Mouse (Mus musculus) CD4-positive naive resting alpha-beta T cell, adult 57 days (primary cell): ENCODE results near the gene Rsph3a. TPM values are rescaled to one million over a fixed set of nuclear protein-coding genes. Genes with fewer than 3 reads are reported as not detected.

Experiments used
- total RNA-seq: library from RNA; stranded (reverse); gene quantifications from one replicate; pipeline ENCODE4 v1.2.4, GENCODE M21; 2023

Rsph3a gene
- total RNA-seq = 10.6 TPM

DNA sequence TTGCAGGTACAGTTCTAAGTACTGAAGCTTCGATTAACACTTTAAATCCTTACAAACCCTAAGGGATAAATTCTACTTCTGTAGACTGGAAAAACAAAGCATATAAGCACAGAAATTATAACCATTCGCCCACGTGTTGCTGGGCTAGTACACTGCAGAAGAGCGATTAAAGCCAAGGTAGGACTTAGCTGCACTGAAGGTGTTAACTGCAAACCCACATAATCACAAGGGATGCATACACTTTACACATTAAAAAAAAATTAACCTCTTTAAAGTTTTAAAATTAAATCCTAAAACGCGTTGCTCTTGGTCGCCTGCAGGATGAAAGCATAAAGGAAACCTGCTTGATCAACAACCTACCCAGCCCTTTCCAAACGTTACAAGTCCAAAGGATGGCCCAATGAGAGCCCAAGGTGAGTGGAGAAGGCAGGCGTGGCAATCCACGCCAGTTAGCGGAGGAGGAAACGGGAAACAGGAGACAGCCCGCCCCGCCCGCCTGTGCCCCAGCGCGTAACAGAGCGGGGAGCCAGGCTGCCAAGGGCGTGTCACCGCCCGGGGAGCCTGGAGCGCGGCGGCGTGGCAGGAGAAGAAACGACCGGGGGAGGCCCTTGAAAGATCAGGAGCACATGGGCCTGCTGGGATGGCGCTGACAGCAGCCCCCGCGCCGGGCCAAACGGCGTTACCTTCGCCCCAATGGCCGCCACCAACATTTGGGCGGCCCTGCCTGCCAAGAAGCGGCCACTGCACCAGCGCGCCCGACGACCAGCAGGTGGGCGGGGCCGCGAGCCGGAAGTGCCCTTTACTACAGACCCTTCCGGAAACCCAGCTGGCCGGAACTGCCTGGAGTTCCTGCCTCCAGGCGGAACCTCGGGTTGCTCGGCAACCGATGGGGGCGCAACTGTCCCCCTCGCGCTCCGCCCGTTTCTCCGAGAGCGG lies at the start of gene Rsph3a:
Rsph3a (plus strand) TSS at position 498 of the 936 bp plus-strand sequence.

GRCm38 (mm10) chr17:7925413-7926160 lies 19.8 kb upstream of the Rsph3a start, which contains the start of gene Tagap:
Gene Tagap (plus strand): TSS chr17:7926000.

Other genes starting within 250 kb of the Rsph3a start
- gene Fndc1, start 118.3 kb upstream of the Rsph3a start, total RNA-seq = 3.3 TPM
- 473 TPM for gene Tagap, start 19.6 kb upstream of the Rsph3a start, total RNA-seq
- gene Gm49673, start 202.2 kb downstream of the Rsph3a start, total RNA-seq = 1.8 TPM
- 42.3 TPM for gene Rnaset2a, start 202.5 kb downstream of the Rsph3a start, total RNA-seq
- 23.6 TPM for gene Fgfr1op, start 219.9 kb downstream of the Rsph3a start, total RNA-seq